Mouse (Mus musculus): ENCODE measurements around the gene Mterf1b. TPM values are rescaled to one million over a fixed set of nuclear protein-coding genes. Genes with fewer than 3 reads are reported as not detected.
"Not testable (repeated sequence)": the region's sequence is repeated elsewhere in the genome, so short reads cannot be mapped to it uniquely, and the experiment has no call there.

Mterf1b gene
- total RNA-seq, 2 experiments from 2014 or later = 1.1 to 1.8 TPM

- no peak overlapping the region for H3K4me3 ChIP-seq
- intact Hi-C loops (cut with DNase I) = loop anchor here (5.0 to 10.0 kb wide), 2 partner anchors 92 to 389 kb away; partner anchors contain the start of genes Ankib1, Cyp51 and Krit1
- no peak overlapping the region for H3K27ac ChIP-seq
- no peak for DNase-seq
- TF ChIP-seq CTCF (IDR thresholded peaks at IDR 0.05) = peak; percentile 25
Observed at GRCm38 (mm10) chr5:4194166-4194565, 2.0 kb downstream of the Mterf1b start.

- DNase-seq = no peak
- TF ChIP-seq CTCF (IDR thresholded peaks at IDR 0.05) = no peak
- intact Hi-C loops (cut with DNase I) = loop anchor here (10.0 kb wide), 1 partner anchor 390 kb away; the partner anchor contains the start of genes Ankib1 and Krit1
- Histone ChIP-seq H3K27ac (no peak overlapping the region), H3K4me3 (no peak overlapping the region)
Observed at GRCm38 (mm10) chr5:4195086-4195485, 2.9 kb downstream of the Mterf1b start.

- intact Hi-C loops (cut with DNase I) = loop anchor here (5.0 kb wide), 1 partner anchor 716 kb away; no protein-coding TSS in a partner anchor
- no peak for DNase-seq
- H3K4me3 ChIP-seq = no peak overlapping the region
- TF ChIP-seq CTCF (IDR thresholded peaks at IDR 0.05) = peak; percentile 75
- no peak overlapping the region for H3K27ac ChIP-seq
Observed at GRCm38 (mm10) chr5:4201368-4201767, 9.2 kb downstream of the Mterf1b start.

GRCm38 (mm10) chr5:4202276-4202810, 10.2 kb downstream of the Mterf1b start:
- DNase-seq = not testable (repeated sequence)
- intact Hi-C loops (cut with DNase I) = loop anchor here (5.0 kb wide), 1 partner anchor 715 kb away; no protein-coding TSS in a partner anchor

GRCm38 (mm10) chr5:4210082-4210481, 17.9 kb downstream of the Mterf1b start:
- intact Hi-C loops (cut with DNase I); DNase-seq; H3K27ac ChIP-seq; H3K4me3 ChIP-seq: not testable (repeated sequence)

More at GRCm38 (mm10) chr5:4202276-4202810, 10.2 kb downstream of the Mterf1b start:
- H3K4me3 ChIP-seq, H3K27ac ChIP-seq: not testable (repeated sequence)

GRCm38 (mm10) chr5:4221309-4221708, 29.1 kb downstream of the Mterf1b start:
- Histone ChIP-seq H3K27ac (no peak overlapping the region), H3K4me3 (no peak overlapping the region)
- intact Hi-C loops (cut with DNase I) = no loop called here
- no peak for TF ChIP-seq CTCF (IDR thresholded peaks at IDR 0.05)
- no peak for DNase-seq

GRCm38 (mm10) chr5:4221981-4222623, 29.9 kb downstream of the Mterf1b start:
- no peak overlapping the region for H3K4me3 ChIP-seq
- DNase-seq = no peak
- intact Hi-C loops (cut with DNase I) = no loop called here
- no peak for TF ChIP-seq CTCF (IDR thresholded peaks at IDR 0.05)
- 0 out of 2 replicates have a peak overlapping the region, but pooled peaks have one; percentile 20 for H3K27ac ChIP-seq

GRCm38 (mm10) chr5:4232163-4232562, 40.0 kb downstream of the Mterf1b start:
- no peak for TF ChIP-seq CTCF (IDR thresholded peaks at IDR 0.05)
- DNase-seq = no peak
- Histone ChIP-seq H3K4me3 (no peak overlapping the region), H3K27ac (no peak overlapping the region)
- intact Hi-C loops (cut with DNase I) = no loop called here

GRCm38 (mm10) chr5:4234505-4234904, 42.3 kb downstream of the Mterf1b start:
- intact Hi-C loops (cut with DNase I) = no loop called here
- no peak overlapping the region for H3K4me3 ChIP-seq
- DNase-seq = no peak
- no peak for TF ChIP-seq CTCF (IDR thresholded peaks at IDR 0.05)
- no peak overlapping the region for H3K27ac ChIP-seq

GRCm38 (mm10) chr5:4240120-4240519, 48.0 kb downstream of the Mterf1b start:
- TF ChIP-seq CTCF (IDR thresholded peaks at IDR 0.05) = no peak
- DNase-seq = no peak
- Histone ChIP-seq H3K4me3 (no peak overlapping the region), H3K27ac (no peak overlapping the region)
- intact Hi-C loops (cut with DNase I) = no loop called here

GRCm38 (mm10) chr5:4245004-4245403, 52.8 kb downstream of the Mterf1b start:
- Histone ChIP-seq H3K27ac (no peak overlapping the region), H3K4me3 (no peak overlapping the region)
- no peak for DNase-seq
- TF ChIP-seq CTCF (IDR thresholded peaks at IDR 0.05) = no peak
- intact Hi-C loops (cut with DNase I) = no loop called here

GRCm38 (mm10) chr5:4246095-4246494, 53.9 kb downstream of the Mterf1b start:
- DNase-seq = peak; percentile 22
- TF ChIP-seq CTCF (IDR thresholded peaks at IDR 0.05) = no peak
- H3K27ac ChIP-seq = no peak overlapping the region
- intact Hi-C loops (cut with DNase I) = no loop called here
- no peak overlapping the region for H3K4me3 ChIP-seq

Other genes with a start within 250 kb of the Mterf1b start
- 1 to 10 TPM; 1.8 to 3.9 TPM for gene Cyp51, start 87.6 kb upstream of the Mterf1b start, total RNA-seq (2021)